Mouse (Mus musculus): Measurements from ENCODE around the gene Ccr7.

Gene Ccr7

DNA sequence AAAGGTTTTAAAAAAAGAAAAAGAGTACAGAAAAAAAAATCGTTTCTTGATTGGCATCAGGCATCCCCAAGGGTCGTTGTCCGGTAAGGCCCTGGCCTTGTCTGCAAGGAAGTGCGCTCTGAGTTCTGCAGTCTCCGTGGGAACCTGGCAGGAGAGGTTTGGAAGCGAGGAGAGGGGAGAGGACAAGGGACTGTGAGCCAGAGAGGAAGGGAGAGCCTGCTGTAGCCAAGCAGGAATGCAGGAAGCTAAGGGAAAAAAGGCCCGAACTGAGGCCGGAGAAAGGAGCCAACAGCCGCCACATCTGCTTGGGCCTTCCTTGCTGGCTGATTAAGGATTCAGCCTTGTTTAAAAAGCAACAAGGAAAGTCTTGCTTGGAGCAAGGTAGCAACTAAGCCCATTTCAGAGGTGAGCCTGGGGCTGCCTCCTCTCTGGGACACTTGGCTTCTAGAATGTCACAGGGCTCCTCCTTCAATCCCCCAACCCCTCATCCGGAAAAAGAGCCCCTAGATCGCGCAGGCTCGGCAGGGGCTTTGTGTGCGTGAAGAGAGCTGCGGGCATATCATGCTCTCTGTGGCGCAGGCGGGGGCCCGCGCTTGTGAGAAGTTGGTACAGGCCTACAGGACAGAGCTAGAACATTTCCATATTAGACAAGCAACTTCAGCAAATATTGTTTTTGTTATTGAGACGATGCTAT, 34.2 kb downstream of the Ccr7 start:
- in situ Hi-C loops (cut with MboI, MseI) = loop anchor here (5.0 kb wide), 1 partner anchor 78 kb away; the partner anchor contains the start of gene Igfbp4

DNA sequence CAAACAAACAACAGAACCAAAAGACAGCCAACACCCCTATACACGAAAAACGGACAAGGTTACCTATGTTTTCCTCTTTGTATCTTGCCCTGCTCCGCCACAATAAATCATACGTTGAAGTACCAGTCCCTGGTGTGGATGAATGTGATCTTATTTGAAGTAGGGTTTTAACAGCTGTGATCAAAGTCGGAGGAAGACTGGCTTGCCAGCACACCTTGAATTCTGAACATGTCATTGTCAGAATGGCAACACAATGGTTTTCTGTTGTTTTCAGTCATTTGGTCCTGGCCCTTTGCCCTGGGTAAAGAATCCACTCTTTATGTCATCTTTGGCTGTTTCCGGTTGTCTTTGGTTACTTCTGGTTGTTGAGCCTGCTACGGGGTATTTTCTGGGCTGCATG, 35.9 kb downstream of the Ccr7 start:
- in situ Hi-C loops (cut with MboI, MseI) = no loop called here

DNA sequence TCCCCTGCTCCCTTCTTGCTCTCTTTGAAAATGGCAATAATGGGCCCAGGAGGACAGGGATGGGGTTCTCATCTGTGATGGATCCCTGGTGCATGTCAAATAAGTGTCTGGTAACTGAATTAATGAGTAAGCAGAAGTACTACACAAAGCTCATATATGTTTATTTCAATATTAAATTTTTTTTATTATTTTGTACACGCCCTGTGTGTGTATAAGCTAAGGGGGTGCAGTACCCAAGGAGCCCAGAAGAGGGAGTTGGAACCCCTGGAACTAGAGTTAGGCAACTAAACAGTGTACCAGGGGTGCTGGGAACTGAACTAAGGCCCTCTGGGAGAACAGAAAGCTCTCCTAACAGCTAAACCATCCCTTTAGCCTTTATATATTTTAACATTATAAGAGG, 36.5 kb downstream of the Ccr7 start:
- in situ Hi-C loops (cut with MboI, MseI) = no loop called here

DNA sequence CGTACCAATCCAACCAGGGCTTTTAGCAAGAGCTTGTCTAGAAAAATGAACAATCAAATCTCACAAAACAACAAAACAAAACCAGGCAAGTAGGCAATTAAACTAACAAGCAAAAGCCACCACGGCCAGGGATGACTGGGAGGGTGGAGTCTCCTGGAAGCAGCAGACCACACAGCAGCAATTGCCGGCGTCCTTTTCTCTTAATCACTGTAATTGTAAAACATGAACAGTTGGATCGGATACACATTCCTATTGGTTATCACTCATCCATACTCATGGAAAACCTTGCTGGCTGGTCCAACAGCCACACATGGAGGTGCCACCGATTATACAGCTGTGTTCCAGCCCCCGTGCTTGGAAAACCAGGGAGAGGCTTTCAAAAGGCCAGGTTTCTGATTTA, 37.0 kb downstream of the Ccr7 start:
- in situ Hi-C loops (cut with MboI, MseI) = no loop called here

DNA sequence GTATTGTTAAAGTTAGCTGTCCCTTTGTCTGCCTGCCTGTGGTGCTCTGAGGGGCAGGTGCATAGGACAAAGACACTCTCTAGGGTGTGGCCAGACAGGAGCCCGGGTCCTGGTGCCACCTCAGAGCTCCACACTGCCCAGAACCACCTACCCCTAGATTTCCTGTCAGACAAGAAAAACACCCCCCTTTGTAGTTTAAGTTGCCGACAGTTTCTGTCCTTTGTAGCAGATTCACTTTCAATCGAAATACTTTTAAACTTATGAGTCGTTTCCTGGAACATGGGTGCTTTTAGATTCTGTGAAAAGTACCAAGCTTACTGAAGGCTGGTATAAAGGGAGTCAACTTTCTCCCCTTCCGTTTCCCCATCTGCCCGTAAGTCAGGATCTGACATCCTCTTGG, 38.9 kb downstream of the Ccr7 start:
- in situ Hi-C loops (cut with MboI, MseI) = no loop called here

DNA sequence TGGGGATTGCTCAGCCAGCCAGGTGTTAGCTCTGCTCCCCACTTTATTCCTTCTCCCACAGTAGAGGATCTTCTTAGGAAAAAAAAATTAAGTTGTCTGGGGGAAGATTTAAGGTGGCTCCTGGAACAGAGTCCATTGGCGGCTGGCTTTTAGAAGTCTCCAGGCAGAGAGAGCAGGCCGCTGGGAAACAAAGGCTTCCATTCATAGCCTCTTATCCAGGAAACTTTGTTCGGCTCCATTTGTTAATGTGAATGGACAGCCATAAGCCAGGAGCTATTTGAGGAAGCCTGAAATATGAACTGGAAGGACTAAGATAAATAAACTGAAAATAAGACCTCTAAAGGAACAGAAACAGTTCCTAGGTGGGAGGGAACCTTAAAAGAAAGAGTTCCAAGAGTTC, 41.8 kb downstream of the Ccr7 start:
- in situ Hi-C loops (cut with MboI, MseI) = no loop called here

DNA sequence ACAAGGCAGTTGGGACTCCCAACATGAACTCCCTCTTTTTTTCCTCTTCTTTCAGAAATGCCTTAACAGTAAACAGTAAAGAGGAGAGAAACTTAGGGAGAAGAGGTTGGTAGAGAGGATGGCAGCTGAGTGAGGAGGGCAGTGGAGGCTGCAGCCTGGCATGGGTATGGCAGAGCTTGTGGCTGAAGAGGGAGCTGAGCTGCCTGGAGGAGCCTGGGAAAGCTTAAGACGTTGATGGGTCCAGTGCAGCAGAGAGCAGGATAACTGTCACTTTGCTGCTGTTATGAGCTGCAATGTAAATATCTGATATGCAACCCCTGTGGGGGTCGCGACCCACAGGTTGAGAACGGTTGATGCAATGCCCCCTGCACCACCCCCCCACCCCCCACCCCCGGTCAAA, 42.2 kb downstream of the Ccr7 start:
- in situ Hi-C loops (cut with MboI, MseI) = no loop called here

DNA sequence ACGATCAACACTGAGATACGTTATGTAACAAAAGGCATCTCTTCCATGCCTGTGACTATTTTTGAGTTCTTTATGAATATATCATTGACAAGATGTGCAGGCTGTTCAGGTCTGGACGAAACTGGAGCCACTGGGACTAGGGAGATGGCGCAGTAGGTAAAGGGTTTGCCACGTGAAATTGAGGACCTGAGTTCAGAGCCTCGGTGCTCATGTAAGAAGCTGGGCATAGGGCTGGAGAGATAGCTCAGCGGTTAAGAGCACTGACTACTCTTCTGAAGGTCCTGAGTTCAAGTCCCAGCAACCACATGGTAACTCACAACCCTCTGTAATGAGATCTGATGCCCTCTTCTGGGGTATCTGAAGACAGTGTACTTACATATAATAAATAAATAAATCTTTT, 43.2 kb downstream of the Ccr7 start:
- in situ Hi-C loops (cut with MboI, MseI) = no loop called here

DNA sequence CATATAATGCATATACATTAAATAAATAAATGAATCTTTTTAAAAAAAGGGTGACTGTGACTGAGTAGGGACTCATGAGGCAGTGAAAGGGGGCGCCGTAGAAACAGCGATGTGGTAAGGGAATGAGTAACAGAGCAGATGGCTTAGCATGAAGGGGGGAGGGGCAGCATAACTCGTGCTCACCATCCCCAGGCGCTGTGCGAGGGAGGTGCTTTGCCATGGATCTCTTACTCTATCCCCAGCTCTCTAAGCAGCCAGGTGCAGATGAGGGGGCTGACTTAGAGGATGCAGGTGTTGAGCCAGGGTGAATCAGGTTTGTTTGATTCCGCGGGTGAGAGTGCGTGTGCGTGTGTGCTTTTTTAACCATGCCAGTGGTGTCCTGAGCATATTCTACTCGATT, 43.7 kb downstream of the Ccr7 start:
- in situ Hi-C loops (cut with MboI, MseI) = no loop called here

DNA sequence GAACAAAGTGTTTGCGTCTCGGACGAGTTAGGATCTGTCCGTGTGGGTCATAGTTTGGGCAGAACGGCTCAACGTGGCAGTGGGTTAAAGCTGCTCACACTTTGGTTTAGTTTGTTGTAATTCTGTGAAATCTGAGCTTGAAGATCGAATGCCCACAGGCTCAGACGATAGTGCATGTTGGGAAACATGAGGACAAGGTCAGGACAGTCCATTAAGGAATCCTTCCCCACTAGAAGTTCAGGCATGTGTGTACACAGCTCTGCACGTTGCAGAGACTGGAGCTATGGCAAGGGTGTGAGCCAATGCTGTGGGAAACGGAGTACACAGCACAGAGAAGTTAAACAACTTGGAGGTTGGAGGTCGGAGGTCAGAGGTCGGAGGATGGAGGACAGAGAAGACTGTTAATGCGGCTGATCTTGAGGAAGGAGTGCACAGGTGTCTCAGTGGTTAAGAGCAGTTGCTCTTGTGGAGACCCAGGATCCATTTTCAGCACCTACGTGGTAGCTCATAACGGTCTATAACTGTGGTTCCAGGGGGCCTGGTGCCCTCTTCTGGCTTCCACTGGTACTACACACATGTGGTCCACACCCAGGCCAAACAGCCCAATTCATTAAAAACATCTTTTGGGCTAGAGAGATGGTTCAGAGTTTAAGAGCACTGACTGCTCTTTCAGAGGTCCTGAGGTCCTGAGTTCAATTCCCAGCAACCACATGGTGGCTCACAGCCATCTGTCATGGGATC, 44.3 kb downstream of the Ccr7 start:
- in situ Hi-C loops (cut with MboI, MseI) = no loop called here

DNA sequence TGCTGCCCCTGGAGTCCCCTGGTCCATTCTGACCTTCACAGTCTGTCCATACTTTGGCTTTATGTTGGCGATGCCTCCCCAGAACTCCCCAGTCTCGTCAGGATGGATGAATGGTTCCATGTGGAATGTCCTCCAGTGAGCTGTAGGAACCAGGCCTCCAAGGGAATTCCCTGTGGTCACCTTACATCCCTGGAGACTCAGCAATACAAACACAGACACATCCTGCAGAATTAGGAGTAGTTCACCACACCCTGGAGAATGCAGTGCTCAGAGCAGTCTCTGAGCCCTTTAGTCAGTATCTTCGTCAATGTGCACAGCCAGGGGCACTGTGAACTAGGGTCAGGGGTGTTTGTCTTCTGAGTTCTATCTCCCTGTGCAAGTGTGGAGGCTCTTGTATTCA, 46.6 kb downstream of the Ccr7 start:
- in situ Hi-C loops (cut with MboI, MseI) = no loop called here

DNA sequence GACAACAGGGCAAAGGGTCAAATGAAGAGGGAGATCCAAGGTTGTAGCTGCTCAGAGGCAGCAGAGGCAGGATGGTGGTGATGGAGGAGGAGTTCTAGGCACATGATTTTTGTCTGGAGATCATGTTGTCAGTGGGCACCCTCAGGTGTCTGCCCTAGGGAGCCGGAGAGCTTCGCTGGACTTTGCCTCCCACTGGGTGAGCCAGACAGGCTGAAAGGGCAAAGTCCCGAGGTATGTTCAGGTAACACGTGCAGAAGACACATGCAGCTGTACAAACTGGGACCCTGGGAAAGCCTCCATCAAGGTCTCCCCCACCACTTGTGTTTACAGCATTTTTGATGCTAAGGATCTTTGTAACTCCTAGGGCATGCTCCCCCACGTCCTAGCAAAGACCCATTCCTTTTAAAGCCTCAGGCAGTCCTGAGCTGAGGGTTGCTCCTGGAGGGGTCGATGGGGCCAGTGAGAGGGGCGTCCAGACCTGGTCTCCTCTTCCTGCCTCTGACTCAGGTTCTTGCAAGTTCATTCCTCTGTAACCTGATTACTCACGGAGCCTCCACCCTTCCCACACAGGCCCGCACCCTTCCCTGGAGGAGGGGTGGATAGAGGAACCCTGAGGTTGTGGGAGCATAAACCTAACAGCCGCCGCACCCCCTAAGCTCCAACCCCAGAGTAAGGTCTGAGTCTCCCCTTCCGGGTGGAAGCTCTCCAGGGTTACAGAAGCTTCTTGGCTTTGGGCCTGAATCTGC, 48.7 kb downstream of the Ccr7 start:
- in situ Hi-C loops (cut with MboI, MseI) = no loop called here

DNA sequence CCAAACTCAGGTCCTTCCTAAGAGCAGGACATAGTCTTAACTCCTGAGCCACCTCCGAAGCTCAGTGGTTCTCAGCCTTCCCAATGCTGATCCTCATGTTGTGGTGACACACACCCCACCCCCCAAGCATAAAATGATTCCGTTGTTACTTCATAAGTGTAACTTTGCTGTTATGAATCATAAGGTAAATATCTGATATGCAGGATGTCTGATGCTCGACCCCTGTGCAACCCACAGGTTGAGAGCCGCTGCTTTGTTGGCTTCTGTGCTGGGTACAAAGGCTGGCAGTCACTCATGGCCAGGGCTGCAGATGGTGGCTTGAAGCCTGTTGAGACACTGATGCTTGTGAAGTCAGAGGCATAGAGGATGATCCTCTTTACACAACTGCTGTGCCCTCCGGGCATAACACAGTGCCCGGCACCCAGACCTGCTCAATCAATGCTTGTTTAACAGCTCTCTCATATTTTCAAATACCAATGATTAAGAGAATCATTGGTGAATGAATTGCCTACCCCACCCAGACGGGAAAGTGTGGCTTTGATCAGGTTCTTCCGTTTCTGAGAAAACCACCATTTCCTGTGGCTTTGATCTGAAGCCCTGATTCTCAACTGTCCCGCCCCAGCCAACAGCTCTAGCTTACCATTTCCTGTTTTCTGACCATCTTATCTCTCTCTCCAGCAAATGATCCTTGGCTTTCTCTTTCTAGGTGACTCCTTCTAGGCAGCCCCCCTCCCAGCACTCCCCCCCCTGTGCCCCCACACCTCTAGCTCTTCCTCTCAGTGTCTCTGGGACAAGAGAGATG, 50.1 kb downstream of the Ccr7 start:
- in situ Hi-C loops (cut with MboI, MseI) = loop anchor here (5.0 kb wide), 1 partner anchor 42 kb away; no protein-coding TSS in a partner anchor

DNA sequence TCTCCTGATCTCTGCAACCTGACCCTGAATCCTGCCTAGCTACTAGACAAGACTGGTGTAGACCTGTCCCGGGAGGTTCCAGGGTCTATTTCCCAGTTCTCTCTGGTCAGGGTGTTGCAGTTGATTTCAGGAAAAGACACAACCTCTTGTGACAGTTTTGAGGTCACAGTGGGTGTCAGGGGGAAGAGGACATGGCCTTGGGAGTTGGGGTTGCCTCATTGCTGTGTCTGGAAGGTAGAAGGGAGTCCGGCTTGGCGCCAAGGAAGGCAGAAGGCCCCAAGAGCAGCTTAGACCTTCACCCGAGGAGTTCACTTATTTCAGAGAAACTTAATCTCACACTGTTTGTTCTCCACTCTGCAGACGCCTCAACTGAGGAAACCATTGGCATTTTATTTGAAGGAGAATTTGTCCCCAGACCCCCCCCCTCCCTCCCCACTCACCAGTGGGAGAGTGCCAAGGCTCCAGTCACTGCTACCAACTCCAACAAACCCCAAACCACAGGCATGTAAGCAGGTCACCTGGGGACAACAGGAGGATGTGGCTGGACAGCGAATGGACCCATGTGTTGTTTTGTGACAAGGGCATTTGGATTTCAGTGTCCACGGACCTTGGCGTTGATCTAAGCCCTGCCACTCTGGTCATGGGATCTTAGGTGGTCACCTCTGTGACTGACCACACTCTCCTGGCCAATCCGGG, 52.2 kb downstream of the Ccr7 start:
- in situ Hi-C loops (cut with MboI, MseI) = loop anchor here (5.0 kb wide), 1 partner anchor 45 kb away; no protein-coding TSS in a partner anchor

DNA sequence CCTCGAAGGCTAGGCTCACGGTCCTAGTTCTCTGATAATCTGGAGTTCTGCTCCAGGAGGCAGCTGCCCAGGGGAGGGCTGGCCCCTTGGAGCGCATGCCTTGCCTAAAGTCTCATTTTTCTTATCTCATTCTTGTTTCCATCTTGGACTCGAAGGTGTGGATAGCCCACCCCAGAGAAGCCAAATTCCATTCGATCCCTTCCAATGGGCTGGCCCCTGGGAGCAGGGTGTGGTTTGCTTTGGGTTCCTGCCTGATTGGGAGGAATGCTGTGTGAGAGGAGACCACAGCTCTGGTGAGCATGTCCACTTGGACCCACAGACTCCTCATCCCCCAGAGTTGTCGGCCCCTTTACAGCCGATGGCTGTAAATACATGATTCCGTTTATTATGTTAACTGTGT, 53.2 kb downstream of the Ccr7 start:
- in situ Hi-C loops (cut with MboI, MseI) = loop anchor here (5.0 kb wide), 1 partner anchor 46 kb away; no protein-coding TSS in a partner anchor

DNA sequence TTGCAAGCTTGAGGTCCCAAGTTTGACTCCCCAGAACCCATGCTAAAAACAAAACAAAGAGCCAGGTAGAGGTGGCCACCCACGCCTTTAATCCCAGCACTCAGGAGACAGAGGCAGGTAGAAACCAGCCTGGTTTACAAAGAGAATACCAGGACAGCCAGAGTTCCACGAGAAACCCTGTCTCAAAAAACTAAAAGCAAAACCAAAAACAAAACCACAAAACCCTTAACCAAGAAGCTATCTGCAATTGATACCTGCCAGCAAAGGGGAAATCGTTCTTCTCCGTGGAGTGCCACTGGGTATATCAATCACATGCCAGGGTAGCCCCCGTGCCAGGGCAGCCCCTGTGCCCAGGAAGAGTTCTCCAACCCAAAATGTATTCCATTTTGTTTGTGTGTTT, 54.7 kb downstream of the Ccr7 start:
- in situ Hi-C loops (cut with MboI, MseI) = loop anchor here (5.0 kb wide), 1 partner anchor 47 kb away; no protein-coding TSS in a partner anchor

DNA sequence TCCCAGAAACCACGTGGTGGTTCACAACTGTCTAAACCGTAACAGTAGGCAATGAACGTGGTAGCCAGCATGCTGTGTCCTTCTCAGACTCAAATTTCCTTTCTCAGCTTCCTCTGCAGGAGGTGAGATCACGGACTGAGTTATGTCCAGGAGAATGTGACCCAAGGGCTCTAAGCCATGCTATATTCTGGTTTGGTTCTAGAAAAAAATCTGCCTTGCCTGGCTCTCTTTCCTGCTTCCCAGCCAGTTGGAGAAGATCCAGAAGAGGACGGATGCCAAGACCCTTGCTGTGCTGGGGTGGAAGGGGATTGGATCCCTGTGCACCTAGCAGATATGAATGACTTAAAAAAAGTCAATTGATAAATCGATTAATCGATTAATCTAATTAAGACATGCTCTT, 55.4 kb downstream of the Ccr7 start:
- in situ Hi-C loops (cut with MboI, MseI) = no loop called here

DNA sequence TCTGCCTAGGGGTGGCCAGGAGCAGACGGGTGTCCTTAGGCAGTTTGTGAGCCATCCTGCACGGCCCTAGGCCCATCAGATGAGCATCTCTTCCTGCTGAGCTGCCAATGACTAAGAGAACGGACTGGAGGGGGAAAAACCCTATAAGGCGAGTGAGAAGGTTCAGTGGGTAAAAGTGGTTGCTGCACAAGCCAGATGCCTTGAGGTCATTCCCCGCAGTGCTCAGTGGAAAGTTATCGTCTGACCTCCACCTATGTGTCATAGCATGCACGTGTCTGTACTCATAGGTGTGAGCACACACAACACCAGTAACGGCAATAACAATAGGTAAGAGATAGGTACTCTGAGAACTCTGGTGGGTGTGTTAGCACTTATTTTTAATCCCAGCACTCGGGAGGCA, 56.0 kb downstream of the Ccr7 start:
- in situ Hi-C loops (cut with MboI, MseI) = no loop called here

DNA sequence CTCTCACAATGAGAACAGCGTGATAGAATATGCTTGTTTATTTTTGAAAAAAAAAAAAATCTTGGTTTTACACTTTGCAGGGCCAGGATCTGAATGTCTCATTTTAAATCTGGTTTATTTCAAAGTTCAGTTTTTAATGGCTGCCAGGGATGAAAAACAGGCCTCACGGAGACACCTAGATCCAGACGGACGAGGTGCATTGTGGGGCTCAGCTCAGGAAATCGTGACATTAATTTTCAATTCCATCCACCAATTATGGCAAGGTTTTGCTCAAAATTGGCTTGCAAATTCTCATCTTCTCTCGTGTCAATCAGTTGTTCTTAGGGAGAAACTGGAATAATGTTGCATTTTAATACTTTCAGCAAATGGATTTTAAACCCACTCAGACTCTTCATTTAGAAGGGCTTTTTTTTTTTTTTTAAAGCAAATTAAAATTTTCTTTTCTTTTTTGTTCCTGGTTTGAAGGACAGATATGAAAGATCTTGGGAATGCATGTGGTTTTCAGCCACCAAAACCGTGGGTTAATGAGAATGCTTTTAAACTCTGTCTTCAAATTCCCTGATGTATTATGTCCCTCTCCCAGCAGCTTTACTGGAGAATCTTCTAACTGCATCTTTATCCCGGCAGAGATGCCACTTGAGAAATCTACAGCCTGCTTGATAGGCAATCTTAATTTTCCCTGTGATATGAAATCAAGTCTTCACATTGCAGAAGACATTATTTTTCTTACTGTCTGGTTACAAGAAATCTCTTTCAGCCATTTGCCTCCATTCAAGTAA, 57.7 kb downstream of the Ccr7 start:
- in situ Hi-C loops (cut with MboI, MseI) = no loop called here

DNA sequence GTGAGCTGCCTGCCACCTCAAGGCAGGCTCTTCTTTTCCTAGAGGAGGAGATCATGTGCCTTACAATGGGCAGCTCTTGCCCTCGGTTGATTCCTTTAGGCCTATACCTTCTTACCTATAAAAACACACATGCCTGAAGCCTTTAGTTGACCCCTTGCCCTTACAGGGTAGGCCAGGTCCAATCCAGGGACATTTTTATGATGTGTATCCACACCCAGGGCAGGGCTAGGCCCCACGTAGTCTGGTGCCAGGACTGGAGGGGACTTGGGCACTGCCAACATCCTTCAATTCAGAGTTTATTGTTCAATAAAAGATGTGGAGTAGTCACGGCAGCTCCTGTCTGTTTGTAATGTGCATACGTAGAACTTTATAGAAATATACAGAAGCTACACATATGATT, 58.5 kb downstream of the Ccr7 start:
- in situ Hi-C loops (cut with MboI, MseI) = no loop called here

All from T-helper 2 cell (primary cell).